Mouse (Mus musculus): ENCODE measurements around the gene Ffar2. TPM values are rescaled to one million over a fixed set of nuclear protein-coding genes. Genes with fewer than 3 reads are reported as not detected.

The Ffar2 gene
- polyA plus RNA-seq, 1 experiment from 2014 or later: 11.6 TPM

DNA sequence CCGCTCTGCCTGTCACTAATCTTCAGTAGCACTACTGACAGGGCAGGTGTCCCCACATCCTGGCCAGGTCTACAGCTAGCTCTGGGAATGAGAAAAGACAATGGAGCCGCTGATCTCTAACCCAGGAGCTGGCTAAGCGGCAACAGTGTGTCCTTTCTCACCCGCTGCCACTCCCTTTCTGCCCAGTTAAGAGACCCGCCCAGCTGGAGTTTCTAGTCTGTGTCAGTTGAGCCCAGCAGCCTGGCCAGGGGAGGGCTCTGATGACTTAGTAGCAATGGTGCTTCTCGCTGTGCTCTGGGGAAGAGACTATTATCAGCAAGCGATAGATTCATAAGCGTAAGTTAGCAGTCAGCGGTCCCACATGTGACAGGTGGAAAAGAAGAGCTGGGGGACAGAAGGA is 54.3 kb downstream of the Ffar2 start:
- H3K27ac ChIP-seq (ENCODE audit: low read length): peak overlapping the region; percentile 28
- H3K4me2 ChIP-seq (ENCODE audit: low read depth, low read length): no peak overlapping the region
- H3K9me3 ChIP-seq (replicated peaks; ENCODE audit: control insufficient read depth, low read length): no peaks in the 10 kb centered on the region
- H3K4me1 ChIP-seq (ENCODE audit: control insufficient read depth, insufficient read depth, low read length): no peaks in the 10 kb centered on the region
- H3K27me3 ChIP-seq (ENCODE audit: control insufficient read depth, insufficient read depth, low read length): no peaks in the 10 kb centered on the region
- no peak overlapping the region for H3K4me3 ChIP-seq (replicated peaks; ENCODE audit: low read length)
- no peaks in the 10 kb centered on the region for H3K36me3 ChIP-seq (ENCODE audit: control insufficient read depth, insufficient read depth, low read length)
- peak; percentile 77 for ATAC-seq (ENCODE audit: insufficient read depth, low FRiP score)
- H3K9ac ChIP-seq (ENCODE audit: low read length): 0 out of 2 replicates have a peak overlapping the region, but pooled peaks have one; percentile 12
- WGBS: 23% methylated on average over 9 of the region's 9 CpGs

Other genes starting within 250 kb of the Ffar2 start
- gene Kmt2b, start 235.0 kb downstream of the Ffar2 start, polyA plus RNA-seq (2015; fragmentation: Nextera tagmentation; extraction: Ambion mirVana): 6.5 and 7.9 TPM in 2 replicates
- 1.3 and 1.4 TPM in 2 replicates for gene Zbtb32, start 224.9 kb downstream of the Ffar2 start, polyA plus RNA-seq (2015; fragmentation: Nextera tagmentation; extraction: Ambion mirVana)
- gene Upk1a, start 210.9 kb downstream of the Ffar2 start, polyA plus RNA-seq (2015; fragmentation: Nextera tagmentation; extraction: Ambion mirVana): 4.7 and 9.5 TPM in 2 replicates
- 1,000 and 1,051 TPM in 2 replicates for gene Cox6b1, start 197.6 kb downstream of the Ffar2 start, polyA plus RNA-seq (2015; fragmentation: Nextera tagmentation; extraction: Ambion mirVana)
- 0.13 TPM in 1 of 2 replicates, not detected in the other for gene Etv2, start 187.9 kb downstream of the Ffar2 start, polyA plus RNA-seq (2015; fragmentation: Nextera tagmentation; extraction: Ambion mirVana)
- gene Rbm42, start 173.5 kb downstream of the Ffar2 start, polyA plus RNA-seq (2015; fragmentation: Nextera tagmentation; extraction: Ambion mirVana): 78.5 and 83.7 TPM in 2 replicates
- gene Haus5, start 158.8 kb downstream of the Ffar2 start, polyA plus RNA-seq (2015; fragmentation: Nextera tagmentation; extraction: Ambion mirVana): 36.9 and 41.7 TPM in 2 replicates
- gene Pmis2, start 152.2 kb downstream of the Ffar2 start, polyA plus RNA-seq (2015; fragmentation: Nextera tagmentation; extraction: Ambion mirVana): not detected in 2 replicates
- 5.5 and 6.2 TPM in 2 replicates for gene 2200002J24Rik, start 124.8 kb downstream of the Ffar2 start, polyA plus RNA-seq (2015; fragmentation: Nextera tagmentation; extraction: Ambion mirVana)
- gene Atp4a, start 111.6 kb downstream of the Ffar2 start, polyA plus RNA-seq (2015; fragmentation: Nextera tagmentation; extraction: Ambion mirVana): 22.3 and 44.6 TPM in 2 replicates
- gene Tmem147, start 94.2 kb downstream of the Ffar2 start, polyA plus RNA-seq (2015; fragmentation: Nextera tagmentation; extraction: Ambion mirVana): 215 and 232 TPM in 2 replicates
- gene Gapdhs, start 80.1 kb downstream of the Ffar2 start, polyA plus RNA-seq (2015; fragmentation: Nextera tagmentation; extraction: Ambion mirVana): 0.28 and 0.40 TPM in 2 replicates
- gene Sbsn, start 72.3 kb downstream of the Ffar2 start, polyA plus RNA-seq (2015; fragmentation: Nextera tagmentation; extraction: Ambion mirVana): 62.5 and 98.8 TPM in 2 replicates
- 391 and 628 TPM in 2 replicates for gene Dmkn, start 60.0 kb downstream of the Ffar2 start, polyA plus RNA-seq (2015; fragmentation: Nextera tagmentation; extraction: Ambion mirVana)
- 767 and 1,136 TPM in 2 replicates for gene Krtdap, start 35.9 kb downstream of the Ffar2 start, polyA plus RNA-seq (2015; fragmentation: Nextera tagmentation; extraction: Ambion mirVana)
- 0.44 and 0.47 TPM in 2 replicates for gene Ffar3, start 32.4 kb upstream of the Ffar2 start, polyA plus RNA-seq (2015; fragmentation: Nextera tagmentation; extraction: Ambion mirVana)
- 0.17 TPM in 2 replicates for gene Ffar1, start 37.8 kb upstream of the Ffar2 start, polyA plus RNA-seq (2015; fragmentation: Nextera tagmentation; extraction: Ambion mirVana)
- 0.08 and 0.29 TPM in 2 replicates for gene Cd22, start 56.6 kb upstream of the Ffar2 start, polyA plus RNA-seq (2015; fragmentation: Nextera tagmentation; extraction: Ambion mirVana)
- 0.35 and 0.45 TPM in 2 replicates for gene Mag, start 91.1 kb upstream of the Ffar2 start, polyA plus RNA-seq (2015; fragmentation: Nextera tagmentation; extraction: Ambion mirVana)
- gene Hamp2, start 100.9 kb upstream of the Ffar2 start, polyA plus RNA-seq (2015; fragmentation: Nextera tagmentation; extraction: Ambion mirVana): not detected in 2 replicates
- gene Hamp, start 120.3 kb upstream of the Ffar2 start, polyA plus RNA-seq (2015; fragmentation: Nextera tagmentation; extraction: Ambion mirVana): 0.90 and 1.1 TPM in 2 replicates
- 12.8 and 16.0 TPM in 2 replicates for gene Usf2, start 133.0 kb upstream of the Ffar2 start, polyA plus RNA-seq (2015; fragmentation: Nextera tagmentation; extraction: Ambion mirVana)
- gene Lsr, start 149.7 kb upstream of the Ffar2 start, polyA plus RNA-seq (2015; fragmentation: Nextera tagmentation; extraction: Ambion mirVana): 99.6 and 107 TPM in 2 replicates
- gene Fam187b, start 150.0 kb upstream of the Ffar2 start, polyA plus RNA-seq (2015; fragmentation: Nextera tagmentation; extraction: Ambion mirVana): 8.8 and 10.0 TPM in 2 replicates
- gene Fxyd5, start 218.7 kb upstream of the Ffar2 start, polyA plus RNA-seq (2015; fragmentation: Nextera tagmentation; extraction: Ambion mirVana): 28.0 and 31.0 TPM in 2 replicates
- 22.2 and 25.8 TPM in 2 replicates for gene Fxyd7, start 227.7 kb upstream of the Ffar2 start, polyA plus RNA-seq (2015; fragmentation: Nextera tagmentation; extraction: Ambion mirVana)
- 127 and 129 TPM in 2 replicates for gene Fxyd1, start 233.4 kb upstream of the Ffar2 start, polyA plus RNA-seq (2015; fragmentation: Nextera tagmentation; extraction: Ambion mirVana)
- gene Lgi4, start 235.6 kb upstream of the Ffar2 start, polyA plus RNA-seq (2015; fragmentation: Nextera tagmentation; extraction: Ambion mirVana): 0.92 and 1.7 TPM in 2 replicates